ENCODE assay signal across 9 mouse cellular contexts in the genomic region with DNA sequence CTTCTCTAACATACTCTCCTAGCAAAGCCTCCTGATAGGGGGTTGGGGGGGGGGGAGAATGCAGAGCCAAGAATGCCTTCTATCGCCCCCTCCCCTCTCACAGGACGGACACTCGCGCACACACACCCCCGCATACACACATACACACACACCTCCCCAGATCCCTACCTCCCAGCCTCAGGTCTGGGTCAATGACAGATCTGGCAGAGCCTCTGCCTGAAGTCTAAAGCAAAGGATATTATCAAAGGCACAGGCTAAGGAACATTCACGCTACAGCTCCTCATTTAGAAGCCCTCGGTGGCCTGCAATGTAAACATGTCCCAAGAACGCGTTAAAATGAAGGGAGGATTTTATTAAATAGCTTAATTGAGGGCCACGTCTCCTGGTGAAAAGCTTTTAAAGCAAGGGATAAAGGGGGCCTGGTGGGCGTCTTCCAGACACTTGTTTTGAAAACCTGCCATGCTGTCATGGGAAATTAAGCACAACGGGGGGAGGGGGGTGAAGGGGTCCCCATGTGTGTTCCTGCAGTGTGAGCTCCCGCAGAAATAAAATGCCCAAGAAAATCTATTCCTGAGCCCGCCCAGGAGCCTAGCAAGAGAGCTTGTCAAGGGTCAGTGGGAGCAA. TPM values are rescaled to one million over a fixed set of nuclear protein-coding genes. Genes with fewer than 3 reads are reported as not detected.
DNase-seq lines count a peak whose midpoint lies in the region; ATAC-seq and TF ChIP-seq lines count a peak whose summit lies in the region.
"Had no signal": no experiment of that assay in that cellular context is flagged by ENCODE, and none has a peak within 500 bp of the region (broad histone marks: within the 10 kb centered on the region; RNA-seq: fewer than 3 reads in every experiment).

No protein-coding gene starts in this region.

- H3K4me1 ChIP-seq in forebrain, embryonic 10.5 days = peaks cover 73% of the 10 kb centered on the region
- H3K4me1 ChIP-seq in forebrain, postnatal 0 days (ENCODE audit: insufficient read depth) = 0 out of 2 replicates have a peak, but pooled peaks cover 4% of the 10 kb centered on the region
- peaks cover 77% of the 10 kb centered on the region for H3K4me1 ChIP-seq in kidney, embryonic 15.5 days
- peaks cover 38% of the 10 kb centered on the region for H3K4me1 ChIP-seq in embryonic facial prominence, embryonic 12.5 days
- H3K4me1 ChIP-seq in midbrain, embryonic 13.5 days (replicated peaks) = peaks cover 24% of the 10 kb centered on the region

- peaks cover 86% of the 10 kb centered on the region for H3K27me3 ChIP-seq in forebrain, embryonic 10.5 days (ENCODE audit: poor library complexity, severe bottlenecking)
- no peaks in the 10 kb centered on the region for H3K27me3 ChIP-seq in forebrain, postnatal 0 days (ENCODE audit: insufficient read depth, low read length)
- no peaks in the 10 kb centered on the region for H3K27me3 ChIP-seq in kidney, embryonic 15.5 days
- 0 out of 2 replicates have a peak, but pooled peaks cover 6% of the 10 kb centered on the region for H3K27me3 ChIP-seq in embryonic facial prominence, embryonic 12.5 days
- H3K27me3 ChIP-seq in midbrain, embryonic 13.5 days = peaks cover 69% of the 10 kb centered on the region
- H3K27me3 ChIP-seq: limb, embryonic 15.5 days had no signal

- no peak overlapping the region for H3K4me2 ChIP-seq in forebrain, postnatal 0 days (ENCODE audit: low read depth)
- peak overlapping the region; percentile 28 for H3K4me2 ChIP-seq in kidney, embryonic 15.5 days
- 0 out of 2 replicates have a peak overlapping the region, but pooled peaks have one; percentile 0 for H3K4me2 ChIP-seq in embryonic facial prominence, embryonic 12.5 days (replicated peaks)
- peak overlapping the region; percentile 34 for H3K4me2 ChIP-seq in midbrain, embryonic 13.5 days (replicated peaks)
- H3K4me2 ChIP-seq: limb, embryonic 15.5 days had no signal

- no peak for ATAC-seq in forebrain, postnatal 0 days
- 0 out of 2 replicates have a peak, but pooled peaks have one; percentile 22 for ATAC-seq in kidney, embryonic 15.5 days (replicated peaks; ENCODE audit: low FRiP score)
- no peak for ATAC-seq in embryonic facial prominence, embryonic 12.5 days (ENCODE audit: insufficient number of reproducible peaks, insufficient read depth, low FRiP score, low TSS enrichment)
- peak; percentile 58; the same call in 1 of the 2 replicates for ATAC-seq in midbrain, embryonic 13.5 days

- H3K27ac ChIP-seq in forebrain, embryonic 10.5 days = peak overlapping the region; percentile 70
- no peak overlapping the region for H3K27ac ChIP-seq in forebrain, postnatal 0 days (ENCODE audit: low read depth, low read length)
- peak overlapping the region; percentile 86 for H3K27ac ChIP-seq in kidney, embryonic 15.5 days
- H3K27ac ChIP-seq in embryonic facial prominence, embryonic 12.5 days = no peak overlapping the region
- no peak overlapping the region for H3K27ac ChIP-seq in midbrain, embryonic 13.5 days
- H3K27ac ChIP-seq: limb, embryonic 15.5 days had no signal

- H3K9ac ChIP-seq in forebrain, postnatal 0 days = no peak overlapping the region
- H3K9ac ChIP-seq in kidney, embryonic 15.5 days = no peak overlapping the region
- no peak overlapping the region for H3K9ac ChIP-seq in embryonic facial prominence, embryonic 12.5 days
- peak overlapping the region; percentile 44 for H3K9ac ChIP-seq in midbrain, embryonic 13.5 days (replicated peaks)
- H3K9ac ChIP-seq: limb, embryonic 15.5 days had no signal

- peaks cover 6% of the 10 kb centered on the region; the same call in 1 of the 2 replicates for H3K9me3 ChIP-seq in forebrain, embryonic 10.5 days
- no peaks in the 10 kb centered on the region for H3K9me3 ChIP-seq in forebrain, postnatal 0 days (ENCODE audit: low read length)
- no peaks in the 10 kb centered on the region for H3K9me3 ChIP-seq in kidney, embryonic 15.5 days (replicated peaks)
- H3K9me3 ChIP-seq in embryonic facial prominence, embryonic 12.5 days = no peaks in the 10 kb centered on the region
- H3K9me3 ChIP-seq in midbrain, embryonic 13.5 days = no peaks in the 10 kb centered on the region
- H3K9me3 ChIP-seq: limb, embryonic 15.5 days had no signal

- WGBS in forebrain, embryonic 10.5 days = 9% methylated on average over 14 of the region's 14 CpGs
- 4% methylated on average over 14 of the region's 14 CpGs for WGBS in forebrain, postnatal 0 days
- 20% methylated on average over 14 of the region's 14 CpGs for whole genome bisulfite sequencing in kidney, embryonic 15.5 days
- 11% methylated on average over 14 of the region's 14 CpGs for WGBS in embryonic facial prominence, embryonic 12.5 days
- whole genome bisulfite sequencing in midbrain, embryonic 13.5 days = 4% methylated on average over 14 of the region's 14 CpGs

- TF ChIP-seq CTCF in forebrain, postnatal 0 days (IDR thresholded peaks at IDR 0.05; ENCODE audit: low read depth) = no peak

- H3K36me3 ChIP-seq in forebrain, embryonic 10.5 days (replicated peaks) = no peaks in the 10 kb centered on the region
- no peaks in the 10 kb centered on the region for H3K36me3 ChIP-seq in forebrain, postnatal 0 days (ENCODE audit: insufficient read depth)
- no peaks in the 10 kb centered on the region for H3K36me3 ChIP-seq in kidney, embryonic 15.5 days
- no peaks in the 10 kb centered on the region for H3K36me3 ChIP-seq in embryonic facial prominence, embryonic 12.5 days
- no peaks in the 10 kb centered on the region for H3K36me3 ChIP-seq in midbrain, embryonic 13.5 days
- H3K36me3 ChIP-seq: limb, embryonic 15.5 days had no signal

- peak; percentile 41 for DNase-seq in forebrain, embryonic 10.5 days (ENCODE audit: extremely low spot score, low spot score)
- DNase-seq in forebrain, postnatal 0 days = no peak
- no peak for DNase-seq in kidney, adult 11 months
- DNase-seq in adrenal gland, adult 8-10 months = no peak
- DNase-seq in cerebellum, postnatal 10 days = no peak

- H3K4me3 ChIP-seq in forebrain, embryonic 10.5 days = peak overlapping the region; percentile 29
- H3K4me3 ChIP-seq in forebrain, postnatal 0 days (ENCODE audit: low read depth, low read length) = no peak overlapping the region
- H3K4me3 ChIP-seq in kidney, embryonic 15.5 days (replicated peaks) = no peak overlapping the region
- no peak overlapping the region for H3K4me3 ChIP-seq in embryonic facial prominence, embryonic 12.5 days
- H3K4me3 ChIP-seq in midbrain, embryonic 13.5 days (replicated peaks) = no peak overlapping the region
- H3K4me3 ChIP-seq: limb, embryonic 15.5 days had no signal

RNA-seq across cellular contexts. Expression of gene Cgnl1, which starts 10.8 kb away (rescaled TPM):
- polyA plus RNA-seq in forebrain, embryonic 10.5 days (2016; fragmentation: Nextera tagmentation; extraction: Ambion mirVana) = 7.3 and 7.6 TPM in 2 replicates
- total RNA-seq in forebrain, postnatal 0 days (2014; rRNA removed) = 5.8 and 8.5 TPM in 2 replicates
- polyA plus RNA-seq in forebrain, postnatal 0 days (2015; fragmentation: Nextera tagmentation; extraction: Ambion mirVana) = 3.4 and 5.0 TPM in 2 replicates
- polyA plus RNA-seq in kidney, embryonic 15.5 days (2015; fragmentation: Nextera tagmentation; extraction: Ambion mirVana) = 27.3 and 30.6 TPM in 2 replicates
- polyA plus RNA-seq in embryonic facial prominence, embryonic 12.5 days (2016; fragmentation: Nextera tagmentation; extraction: Ambion mirVana) = 8.7 and 9.6 TPM in 2 replicates
- 4.6 and 4.8 TPM in 2 replicates for polyA plus RNA-seq in midbrain, embryonic 13.5 days (2015; fragmentation: Nextera tagmentation; extraction: Ambion mirVana)
- total RNA-seq in adrenal gland, adult 8-10 months (2022) = 100 to 1,000 TPM in 1 of 4 experiments, 10 to 100 TPM in 3; 90.0 to 142 (median 93.2) TPM

Comparison
In these comparisons a context has a peak if more than half of its experiments do, and no peak if none do; other contexts are left out.
1. H3K27ac ChIP-seq: peak in forebrain, embryonic 10.5 days (single experiment) and kidney, embryonic 15.5 days (single experiment); none in forebrain, postnatal 0 days (single experiment), embryonic facial prominence, embryonic 12.5 days (single experiment) and midbrain, embryonic 13.5 days (single experiment).
2. ATAC-seq: peak in kidney, embryonic 15.5 days (single experiment) and midbrain, embryonic 13.5 days (single experiment); none in forebrain, postnatal 0 days (single experiment) and embryonic facial prominence, embryonic 12.5 days (single experiment).